In the genomic region with DNA sequence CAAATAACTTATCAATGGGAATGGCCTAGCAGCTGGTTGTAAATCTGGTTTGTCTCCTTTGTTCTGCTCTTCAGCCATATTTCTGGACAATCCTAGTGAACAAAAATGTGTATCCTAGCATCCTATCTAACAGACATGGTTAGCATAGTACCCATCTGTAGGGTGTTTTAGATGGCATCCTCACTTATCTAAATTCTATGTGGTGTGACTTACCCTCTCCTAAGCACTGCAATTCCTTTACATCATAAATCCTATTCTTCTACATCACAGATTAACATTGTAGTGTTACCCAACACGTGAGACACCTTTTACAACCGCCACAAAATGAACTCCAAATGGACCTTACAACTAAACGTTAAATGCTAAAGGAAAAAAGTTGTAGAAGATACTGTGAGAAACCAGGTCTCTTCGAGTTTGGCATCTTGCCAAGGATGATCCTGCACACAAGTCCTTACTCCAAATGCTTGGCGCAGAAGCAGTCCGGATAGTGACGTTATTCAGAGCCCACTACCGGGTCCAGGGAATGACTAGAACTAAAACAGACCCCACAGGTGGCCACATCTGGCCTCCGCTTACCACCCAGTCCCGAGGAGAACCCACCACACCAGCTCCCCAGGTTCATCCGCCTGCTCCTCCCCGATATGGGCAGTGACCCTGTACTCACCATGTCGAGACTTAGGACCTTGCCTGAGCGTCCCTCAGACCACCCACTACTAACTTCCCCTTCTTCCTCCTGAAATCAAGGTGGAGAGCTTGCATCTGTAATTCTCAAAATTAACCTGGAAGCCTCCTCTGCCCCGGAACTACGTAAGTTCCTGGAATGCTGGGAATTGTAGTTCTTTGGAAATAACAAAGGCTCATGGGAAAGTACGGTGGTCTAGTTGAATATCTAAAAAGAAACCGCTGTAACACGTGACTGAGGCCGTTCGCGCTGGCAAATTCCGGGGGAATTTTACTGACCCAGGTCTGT, we compare ENCODE assay signal across 8 mouse cellular contexts. TPM values are rescaled to one million over a fixed set of nuclear protein-coding genes. Genes with fewer than 3 reads are reported as not detected.
A peak's percentile ranks its signal among the peaks of the same experiment; 100 is the strongest.
DNase-seq lines count a peak whose midpoint lies in the region; ATAC-seq and TF ChIP-seq lines count a peak whose summit lies in the region.

A gene (minus strand): TSS at position 753 of the 970 bp plus-strand sequence.

- H3K4me3 ChIP-seq in forebrain, postnatal 0 days (ENCODE audit: low read depth, low read length), result peak within 1 kb of the TSS; percentile 83
- peak within 1 kb of the TSS; percentile 79 for H3K4me3 ChIP-seq in layer of hippocampus, adult 2 months
- peak within 1 kb of the TSS; percentile 94 for H3K4me3 ChIP-seq in lung, adult 2 months (replicated peaks; ENCODE audit: extremely low read depth, low read depth, low read length)

- no peak for TF ChIP-seq CTCF in forebrain, postnatal 0 days (IDR thresholded peaks at IDR 0.05; ENCODE audit: low read depth)
- TF ChIP-seq CTCF in layer of hippocampus, adult 2 months (conservative IDR thresholded peaks at IDR 0.05), result no peak
- TF ChIP-seq CTCF in lung, adult 2 months (IDR thresholded peaks at IDR 0.05; ENCODE audit: insufficient read depth, low read length), result no peak

- H3K9me3 ChIP-seq in forebrain, postnatal 0 days (ENCODE audit: low read length), result peaks cover 11% of the 10 kb centered on the region; the same call in 1 of the 2 replicates

- peak within 1 kb of the TSS; percentile 73 for H3K9ac ChIP-seq in forebrain, postnatal 0 days

- TF ChIP-seq POLR2A in lung, adult 2 months (IDR thresholded peaks at IDR 0.05; ENCODE audit: borderline replicate concordance, extremely low read depth, low read depth, low read length), result no peak

- DNase-seq in MN1 (ENCODE audit: low spot score), result peak; percentile 93
- peak; percentile 83 for DNase-seq in cerebellum, adult 11-12 months
- peak; percentile 91 for DNase-seq in forebrain, postnatal 0 days
- DNase-seq in heart, postnatal 4 days, result peak; percentile 65
- peak; percentile 79 to 89 for DNase-seq in layer of hippocampus, adult 2 months (ENCODE audit: low spot score in 2 of 2)
- peak; percentile 61 for DNase-seq in lung, adult 2 months
- DNase-seq in thymus, adult 18-20 months, result peak; percentile 30 to 51

- no peaks in the 10 kb centered on the region for H3K27me3 ChIP-seq in forebrain, postnatal 0 days (ENCODE audit: insufficient read depth, low read length)

- peaks cover 7% of the 10 kb centered on the region for H3K4me1 ChIP-seq in forebrain, postnatal 0 days (ENCODE audit: insufficient read depth)
- H3K4me1 ChIP-seq in lung, adult 2 months (ENCODE audit: control insufficient read depth, insufficient read depth, low read length), result peaks cover 4% of the 10 kb centered on the region; the same call in 1 of the 2 replicates

- H3K36me3 ChIP-seq in forebrain, postnatal 0 days (ENCODE audit: insufficient read depth), result peaks cover 13% of the 10 kb centered on the region

- ATAC-seq in forebrain, postnatal 0 days, result peak; percentile 95
- ATAC-seq in neutrophil, adult 5-6 weeks (ENCODE audit: extremely low read depth, insufficient number of reproducible peaks, low FRiP score, poor library complexity, severe bottlenecking), result peak; percentile 85

- 3% methylated on average over 23 of the region's 23 CpGs for WGBS in forebrain, postnatal 0 days
- 2% methylated on average over 23 of the region's 23 CpGs for WGBS in lung, adult 2 months

- 0 out of 2 replicates have a peak within 1 kb of the TSS, but pooled peaks have one; percentile 42 for H3K27ac ChIP-seq in forebrain, postnatal 0 days (ENCODE audit: low read depth, low read length)
- peak within 1 kb of the TSS; percentile 91 for H3K27ac ChIP-seq in layer of hippocampus, adult 2 months

- H3K4me2 ChIP-seq in forebrain, postnatal 0 days (ENCODE audit: low read depth), result peak within 1 kb of the TSS; percentile 75

RNA-seq across cellular contexts. Expression of the gene that starts here (rescaled TPM):
- total RNA-seq in forebrain, postnatal 0 days (2014; rRNA removed), result 15.6 and 16.5 TPM in 2 replicates
- polyA plus RNA-seq in forebrain, postnatal 0 days (2015; fragmentation: Nextera tagmentation; extraction: Ambion mirVana), result 2.9 and 4.6 TPM in 2 replicates
- total RNA-seq in heart, postnatal 4 days (2021), result 10 to 100 TPM in 1 of 2 experiments, 1 to 10 TPM in 1; 9.1 to 12.6 TPM
- total RNA-seq in layer of hippocampus, adult 2 months (2021), result 10 to 100 TPM; 22.3 to 22.6 TPM
- polyA plus RNA-seq in lung, adult 2 months (2012; rRNA removed), result 0.67 and 1.1 TPM in 2 replicates
- 10.3 and 10.8 TPM in 2 replicates for total RNA-seq in neutrophil, adult 5-6 weeks (2017)

Comparison
In these comparisons a context has a peak if more than half of its experiments do, and no peak if none do; other contexts are left out.
1. Peak in every context shown above with its lines: DNase-seq, ATAC-seq, H3K4me3 ChIP-seq and H3K27ac ChIP-seq.
2. DNase-seq: peak in every context shown above with its lines; median percentile 93 in MN1; 91 in forebrain, postnatal 0 days; 84 in layer of hippocampus, adult 2 months; 83 in cerebellum, adult 11-12 months; 65 in heart, postnatal 4 days; 61 in lung, adult 2 months; 40 in thymus, adult 18-20 months.